Comparison of ENCODE assay signal across 24 mouse cellular contexts in genomic region chr4:43353662-43354061, GRCm38 (mm10). TPM values are rescaled to one million over a fixed set of nuclear protein-coding genes. Genes with fewer than 3 reads are reported as not detected.
DNase-seq lines count a peak whose midpoint lies in the region; ATAC-seq and TF ChIP-seq lines count a peak whose summit lies in the region.
"Had no signal": no experiment of that assay in that cellular context is flagged by ENCODE, and none has a peak within 500 bp of the region (broad histone marks: within the 10 kb centered on the region; RNA-seq: fewer than 3 reads in every experiment).

No protein-coding gene starts in this region.

- peaks cover 3% of the 10 kb centered on the region; the same call in 1 of the 2 replicates for H3K9me3 ChIP-seq in heart, embryonic 12.5 days (replicated peaks)
- H3K9me3 ChIP-seq in kidney, postnatal 0 days (replicated peaks; ENCODE audit: low read length): no peaks in the 10 kb centered on the region
- H3K9me3 ChIP-seq in lung, postnatal 0 days (ENCODE audit: low read length): no peaks in the 10 kb centered on the region
- no peaks in the 10 kb centered on the region for H3K9me3 ChIP-seq in hindbrain, embryonic 14.5 days (ENCODE audit: control insufficient read depth, low read length)
- H3K9me3 ChIP-seq: embryonic facial prominence, embryonic 13.5 days; forebrain, embryonic 12.5 days; forebrain, embryonic 15.5 days; heart, embryonic 10.5 days; hindbrain, embryonic 12.5 days had no signal

- no peak overlapping the region for H3K9ac ChIP-seq in heart, adult 2 months (ENCODE audit: low read depth, low read length)
- H3K9ac ChIP-seq in heart, embryonic 12.5 days: no peak overlapping the region
- no peak overlapping the region for H3K9ac ChIP-seq in kidney, postnatal 0 days (ENCODE audit: low read depth, low read length)
- no peak overlapping the region for H3K9ac ChIP-seq in lung, postnatal 0 days (replicated peaks; ENCODE audit: low read depth)
- H3K9ac ChIP-seq in hindbrain, embryonic 14.5 days: no peak overlapping the region
- H3K9ac ChIP-seq: embryonic facial prominence, embryonic 13.5 days; forebrain, embryonic 12.5 days; forebrain, embryonic 15.5 days; hindbrain, embryonic 12.5 days had no signal

- no peak for TF ChIP-seq POLR2A in heart, adult 2 months (IDR thresholded peaks at IDR 0.05; ENCODE audit: insufficient read depth, low read depth, low read length)

- no peak for DNase-seq in heart, adult 2 months
- DNase-seq in kidney, postnatal 0 days (ENCODE audit: low spot score): no peak
- DNase-seq in kidney, adult 18-20 months: no peak
- no peak for DNase-seq in lung, postnatal 0 days (ENCODE audit: low spot score)
- DNase-seq in lung, adult 18-20 months: no peak
- DNase-seq in hindbrain, embryonic 14.5 days (ENCODE audit: low spot score): no peak
- DNase-seq: adrenal gland, adult 2 months; adrenal gland, postnatal 14 days; B cell, adult 2 months; cerebellum, adult 11 months; cerebellum, adult 2 months; cerebellum, adult 9-11 months; cerebellum, postnatal 25 days; gastrocnemius, postnatal 25 days; heart, adult 18-20 months had no signal

- peak; percentile 16 for TF ChIP-seq CTCF in heart, adult 2 months (IDR thresholded peaks at IDR 0.05)
- TF ChIP-seq CTCF in kidney, postnatal 0 days (IDR thresholded peaks at IDR 0.05; ENCODE audit: low read depth): peak; percentile 31; the same call in 1 of the 2 replicates
- 0 out of 2 replicates have a peak, but pooled peaks have one; percentile 8 for TF ChIP-seq CTCF in lung, postnatal 0 days (IDR thresholded peaks at IDR 0.05)

- ATAC-seq in heart, embryonic 12.5 days (ENCODE audit: insufficient number of reproducible peaks, low FRiP score): no peak
- ATAC-seq in kidney, postnatal 0 days (replicated peaks; ENCODE audit: low FRiP score, low read depth): no peak
- ATAC-seq in lung, postnatal 0 days: no peak
- no peak for ATAC-seq in hindbrain, embryonic 14.5 days (ENCODE audit: low FRiP score)
- ATAC-seq: forebrain, embryonic 15.5 days; hindbrain, embryonic 16.5 days had no signal

- no peak overlapping the region for H3K27ac ChIP-seq in heart, adult 2 months
- H3K27ac ChIP-seq in heart, embryonic 12.5 days (ENCODE audit: poor library complexity, severe bottlenecking): no peak overlapping the region
- H3K27ac ChIP-seq in kidney, postnatal 0 days: no peak overlapping the region
- no peak overlapping the region for H3K27ac ChIP-seq in lung, postnatal 0 days (ENCODE audit: low read length)
- no peak overlapping the region for H3K27ac ChIP-seq in hindbrain, embryonic 14.5 days
- H3K27ac ChIP-seq: embryonic facial prominence, embryonic 10.5 days; embryonic facial prominence, embryonic 13.5 days; forebrain, embryonic 12.5 days; forebrain, embryonic 15.5 days; heart, embryonic 10.5 days; hindbrain, embryonic 12.5 days had no signal

- no peak for TF ChIP-seq EP300 in heart, adult 2 months (IDR thresholded peaks at IDR 0.05; ENCODE audit: insufficient read depth, low read depth, low read length)
- no peak for TF ChIP-seq EP300 in lung, postnatal 0 days (IDR thresholded peaks at IDR 0.05)

- H3K27me3 ChIP-seq in heart, adult 2 months (ENCODE audit: control insufficient read depth, insufficient read depth, low read length): no peaks in the 10 kb centered on the region
- H3K27me3 ChIP-seq in heart, embryonic 12.5 days (replicated peaks): no peaks in the 10 kb centered on the region
- no peaks in the 10 kb centered on the region for H3K27me3 ChIP-seq in kidney, postnatal 0 days (ENCODE audit: insufficient read depth, low read length)
- no peaks in the 10 kb centered on the region for H3K27me3 ChIP-seq in lung, postnatal 0 days (replicated peaks; ENCODE audit: insufficient read depth, low read length)
- no peaks in the 10 kb centered on the region for H3K27me3 ChIP-seq in hindbrain, embryonic 14.5 days (ENCODE audit: control insufficient read depth, insufficient read depth, low read length)
- H3K27me3 ChIP-seq: embryonic facial prominence, embryonic 13.5 days; forebrain, embryonic 12.5 days; forebrain, embryonic 15.5 days; hindbrain, embryonic 12.5 days had no signal

- intact Hi-C loops in heart, adult 2 months (cut with DNase I): no loop called here

- H3K79me2 ChIP-seq in heart, adult 2 months (replicated peaks; ENCODE audit: control insufficient read depth, insufficient read depth, low read length): no peaks in the 10 kb centered on the region

- no peaks in the 10 kb centered on the region for H3K4me1 ChIP-seq in heart, adult 2 months (ENCODE audit: control insufficient read depth, insufficient read depth, low read length)
- no peaks in the 10 kb centered on the region for H3K4me1 ChIP-seq in heart, embryonic 12.5 days (replicated peaks)
- no peaks in the 10 kb centered on the region for H3K4me1 ChIP-seq in kidney, postnatal 0 days (replicated peaks; ENCODE audit: insufficient read depth, low read length)
- H3K4me1 ChIP-seq in lung, postnatal 0 days (ENCODE audit: insufficient read depth, low read depth, low read length): no peaks in the 10 kb centered on the region
- H3K4me1 ChIP-seq in hindbrain, embryonic 14.5 days (replicated peaks; ENCODE audit: control insufficient read depth, insufficient read depth, low read length): no peaks in the 10 kb centered on the region
- H3K4me1 ChIP-seq: embryonic facial prominence, embryonic 10.5 days; embryonic facial prominence, embryonic 13.5 days; forebrain, embryonic 12.5 days; forebrain, embryonic 15.5 days; heart, embryonic 10.5 days; hindbrain, embryonic 12.5 days had no signal

- 85% methylated on average over 6 of the region's 6 CpGs for WGBS in heart, adult 2 months
- WGBS in heart, embryonic 12.5 days: 80% methylated on average over 6 of the region's 6 CpGs
- 76% methylated on average over 6 of the region's 6 CpGs for whole genome bisulfite sequencing in kidney, postnatal 0 days
- 81% methylated on average over 6 of the region's 6 CpGs for WGBS in lung, postnatal 0 days
- WGBS in hindbrain, embryonic 14.5 days: 83% methylated on average over 6 of the region's 6 CpGs

- H3K4me3 ChIP-seq in heart, adult 2 months: no peak overlapping the region
- H3K4me3 ChIP-seq in heart, embryonic 12.5 days: no peak overlapping the region
- no peak overlapping the region for H3K4me3 ChIP-seq in kidney, postnatal 0 days (replicated peaks; ENCODE audit: low read depth, low read length)
- H3K4me3 ChIP-seq in lung, postnatal 0 days (ENCODE audit: low read depth, low read length): no peak overlapping the region
- no peak overlapping the region for H3K4me3 ChIP-seq in hindbrain, embryonic 14.5 days (replicated peaks; ENCODE audit: low read length)
- H3K4me3 ChIP-seq: embryonic facial prominence, embryonic 10.5 days; embryonic facial prominence, embryonic 13.5 days; erythroblast, embryonic 14.5 days; forebrain, embryonic 12.5 days; forebrain, embryonic 15.5 days; heart, embryonic 10.5 days; hindbrain, embryonic 12.5 days had no signal

- no peaks in the 10 kb centered on the region for H3K36me3 ChIP-seq in heart, adult 2 months (ENCODE audit: control insufficient read depth, insufficient read depth, low read length)
- H3K36me3 ChIP-seq in heart, embryonic 12.5 days: no peaks in the 10 kb centered on the region
- no peaks in the 10 kb centered on the region for H3K36me3 ChIP-seq in kidney, postnatal 0 days (ENCODE audit: insufficient read depth, low read length)
- no peaks in the 10 kb centered on the region for H3K36me3 ChIP-seq in lung, postnatal 0 days (ENCODE audit: insufficient read depth, low read length)
- H3K36me3 ChIP-seq in hindbrain, embryonic 14.5 days (replicated peaks; ENCODE audit: control insufficient read depth, insufficient read depth): no peaks in the 10 kb centered on the region
- H3K36me3 ChIP-seq: embryonic facial prominence, embryonic 10.5 days; embryonic facial prominence, embryonic 13.5 days; forebrain, embryonic 12.5 days; forebrain, embryonic 15.5 days; heart, embryonic 10.5 days; hindbrain, embryonic 12.5 days had no signal

- H3K4me2 ChIP-seq in heart, embryonic 12.5 days: no peak overlapping the region
- no peak overlapping the region for H3K4me2 ChIP-seq in kidney, postnatal 0 days (ENCODE audit: low read length)
- no peak overlapping the region for H3K4me2 ChIP-seq in lung, postnatal 0 days (replicated peaks; ENCODE audit: low read depth, low read length)
- H3K4me2 ChIP-seq in hindbrain, embryonic 14.5 days (replicated peaks): no peak overlapping the region
- H3K4me2 ChIP-seq: embryonic facial prominence, embryonic 13.5 days; forebrain, embryonic 12.5 days; forebrain, embryonic 15.5 days; hindbrain, embryonic 12.5 days had no signal

RNA-seq across cellular contexts. Expression of gene Rusc2, which starts 28.1 kb away (rescaled TPM):
- 10 to 100 TPM; 43.5 to 45.3 TPM for total RNA-seq in heart, adult 2 months (2021)
- polyA plus RNA-seq in heart, adult 2 months (2012; rRNA removed): 27.2 and 27.5 TPM in 2 replicates
- 14.1 and 15.7 TPM in 2 replicates for polyA plus RNA-seq in heart, embryonic 12.5 days (2016; fragmentation: Nextera tagmentation; extraction: Ambion mirVana)
- polyA plus RNA-seq in kidney, postnatal 0 days (2015; fragmentation: Nextera tagmentation; extraction: Ambion mirVana): 9.6 and 9.7 TPM in 2 replicates
- polyA plus RNA-seq in lung, postnatal 0 days (2015; fragmentation: Nextera tagmentation; extraction: Ambion mirVana): 22.2 and 23.4 TPM in 2 replicates
- polyA plus RNA-seq in hindbrain, embryonic 14.5 days (2014; fragmentation: Nextera tagmentation; extraction: Ambion mirVana): 58.3 and 58.5 TPM in 2 replicates
